In the genomic region with DNA sequence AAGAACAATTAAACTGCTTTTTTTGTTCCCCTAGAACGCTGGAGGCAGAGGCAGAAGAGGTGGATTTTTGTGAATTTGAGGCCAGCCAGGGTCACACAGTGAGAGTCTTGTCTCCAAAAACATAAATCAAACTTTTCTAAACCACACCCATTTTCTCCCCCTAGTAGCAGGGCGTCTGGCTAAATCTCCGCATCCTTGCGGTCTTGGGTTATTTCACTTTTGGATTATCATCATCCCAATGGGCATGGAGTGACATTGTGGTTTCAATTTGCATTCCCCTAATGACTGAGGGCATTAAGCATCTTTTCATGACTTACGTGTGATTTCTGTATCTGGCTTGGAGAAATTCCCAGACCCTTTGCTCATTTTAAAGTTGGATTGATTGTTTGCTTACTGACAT, we compare ENCODE assay signal across 18 mouse cellular contexts.
"Had no signal": no experiment of that assay in that cellular context is flagged by ENCODE, and none has a peak within 500 bp of the region (broad histone marks: within the 10 kb centered on the region; RNA-seq: fewer than 3 reads in every experiment).

No protein-coding gene starts in this region.

- H3K27ac ChIP-seq: layer of hippocampus, adult 2 months; limb, embryonic 10.5 days; limb, embryonic 13.5 days; liver, embryonic 12.5 days; liver, embryonic 15.5 days; stomach, embryonic 15.5 days had no signal

- H3K4me1 ChIP-seq: limb, embryonic 10.5 days; limb, embryonic 13.5 days; liver, embryonic 12.5 days; liver, embryonic 15.5 days; stomach, embryonic 15.5 days had no signal

- DNase-seq: kidney, adult 9 months; kidney, postnatal 14 days; layer of hippocampus, adult 9-11 months; liver; lung, adult 18-20 months; lung, postnatal 14 days; lung, postnatal 4 days; midbrain, embryonic 14.5 days; right cerebral cortex, postnatal 14 days; right cerebral cortex, postnatal 4 days; spleen, adult 18-20 months; thymus, postnatal 25 days had no signal

- H3K4me3 ChIP-seq: layer of hippocampus, adult 2 months; limb, embryonic 10.5 days; limb, embryonic 13.5 days; liver, embryonic 12.5 days; liver, embryonic 15.5 days; stomach, embryonic 15.5 days had no signal
